Comparison of ENCODE assay signal across 8 mouse cellular contexts in the genomic region with DNA sequence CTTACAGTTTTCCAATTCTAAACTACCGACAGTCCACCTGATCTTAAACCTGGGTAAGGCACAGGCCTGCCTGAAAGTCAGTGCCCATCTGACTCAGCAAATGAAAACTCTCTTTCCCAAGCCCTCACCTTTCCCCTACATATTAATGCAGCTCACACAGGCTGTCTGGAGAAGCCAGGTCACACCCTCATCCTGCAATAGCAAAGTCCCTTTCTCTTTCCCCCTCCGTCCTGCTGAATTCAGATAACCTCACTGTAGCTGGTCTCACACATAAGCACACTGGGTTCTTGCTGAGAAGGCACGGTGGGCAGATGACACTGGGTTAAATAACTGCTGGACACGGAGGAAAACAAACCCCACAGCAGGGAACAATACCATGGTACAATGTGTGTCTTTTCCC. TPM values are rescaled to one million over a fixed set of nuclear protein-coding genes. Genes with fewer than 3 reads are reported as not detected.
DNase-seq lines count a peak whose midpoint lies in the region; ATAC-seq lines count a peak whose summit lies in the region.

No protein-coding gene starts in this region.

- ATAC-seq in hindbrain, embryonic 12.5 days (ENCODE audit: low FRiP score): no peak
- no peak for ATAC-seq in limb, embryonic 15.5 days (ENCODE audit: insufficient number of reproducible peaks, low FRiP score, low TSS enrichment, low read depth)

- no peak overlapping the region for H3K4me3 ChIP-seq in hindbrain, embryonic 12.5 days
- no peak overlapping the region for H3K4me3 ChIP-seq in limb, embryonic 15.5 days

- 0 out of 2 replicates have a peak, but pooled peaks cover 6% of the 10 kb centered on the region for H3K36me3 ChIP-seq in hindbrain, embryonic 12.5 days
- H3K36me3 ChIP-seq in limb, embryonic 15.5 days: no peaks in the 10 kb centered on the region

- no peaks in the 10 kb centered on the region for H3K27me3 ChIP-seq in hindbrain, embryonic 12.5 days
- H3K27me3 ChIP-seq in limb, embryonic 15.5 days: no peaks in the 10 kb centered on the region

- H3K4me2 ChIP-seq in hindbrain, embryonic 12.5 days (replicated peaks): peak overlapping the region; percentile 79; the same call in 1 of the 2 replicates
- H3K4me2 ChIP-seq in limb, embryonic 15.5 days: peak overlapping the region; percentile 72; the same call in 1 of the 2 replicates

- H3K27ac ChIP-seq in hindbrain, embryonic 12.5 days: no peak overlapping the region
- H3K27ac ChIP-seq in limb, embryonic 15.5 days: no peak overlapping the region

- H3K9me3 ChIP-seq in hindbrain, embryonic 12.5 days (replicated peaks): no peaks in the 10 kb centered on the region
- no peaks in the 10 kb centered on the region for H3K9me3 ChIP-seq in limb, embryonic 15.5 days

- WGBS in hindbrain, embryonic 12.5 days: 57% methylated on average over 4 of the region's 4 CpGs
- WGBS in limb, embryonic 15.5 days: 73% methylated on average over 4 of the region's 4 CpGs

- DNase-seq in urinary bladder, postnatal 14 days (ENCODE audit: low spot score): peak; percentile 49
- no peak for DNase-seq in urinary bladder, postnatal 10 days (ENCODE audit: low spot score)
- peak; percentile 52 to 53 for DNase-seq in urinary bladder, postnatal 36 days (ENCODE audit: low spot score in 2 of 2)
- DNase-seq in left cerebral cortex, adult 8-10 months (ENCODE audit: low spot score in 2 of 2): no peak
- DNase-seq in thymus, postnatal 10 days (ENCODE audit: low spot score in 2 of 2): no peak
- no peak for DNase-seq in layer of hippocampus, postnatal 10 days (ENCODE audit: low spot score in 2 of 2)

- H3K4me1 ChIP-seq in hindbrain, embryonic 12.5 days: peaks cover 18% of the 10 kb centered on the region
- H3K4me1 ChIP-seq in limb, embryonic 15.5 days: peaks cover 22% of the 10 kb centered on the region

- no peak overlapping the region for H3K9ac ChIP-seq in hindbrain, embryonic 12.5 days
- H3K9ac ChIP-seq in limb, embryonic 15.5 days: no peak overlapping the region

RNA-seq across cellular contexts. Expression of a gene that starts 1.5 kb away (rescaled TPM):
- 26.5 and 28.1 TPM in 2 replicates for polyA plus RNA-seq in hindbrain, embryonic 12.5 days (2016; fragmentation: Nextera tagmentation; extraction: Ambion mirVana)
- 29.8 and 32.3 TPM in 2 replicates for polyA plus RNA-seq in limb, embryonic 15.5 days (2015; fragmentation: Nextera tagmentation; extraction: Ambion mirVana)
- total RNA-seq in left cerebral cortex, adult 8-10 months (2022): 10 to 100 TPM in 1 of 4 experiments, 1 to 10 TPM in 3; 5.8 to 11.3 (median 8.4) TPM
- 1 to 10 TPM; 7.3 to 9.4 TPM for total RNA-seq in layer of hippocampus, postnatal 10 days (2021)

RNA-seq across cellular contexts. Expression of a gene that starts 32.3 kb away (rescaled TPM):
- 106 and 113 TPM in 2 replicates for polyA plus RNA-seq in hindbrain, embryonic 12.5 days (2016; fragmentation: Nextera tagmentation; extraction: Ambion mirVana)
- 152 and 153 TPM in 2 replicates for polyA plus RNA-seq in limb, embryonic 15.5 days (2015; fragmentation: Nextera tagmentation; extraction: Ambion mirVana)
- 10 to 100 TPM; 51.1 to 59.8 (median 55.1) TPM for total RNA-seq in left cerebral cortex, adult 8-10 months (2022)
- total RNA-seq in layer of hippocampus, postnatal 10 days (2021): 10 to 100 TPM; 65.2 to 73.8 TPM

RNA-seq across cellular contexts. Expression of a gene that starts 42.4 kb away (rescaled TPM):
- polyA plus RNA-seq in hindbrain, embryonic 12.5 days (2016; fragmentation: Nextera tagmentation; extraction: Ambion mirVana): 173 and 174 TPM in 2 replicates
- polyA plus RNA-seq in limb, embryonic 15.5 days (2015; fragmentation: Nextera tagmentation; extraction: Ambion mirVana): 145 and 174 TPM in 2 replicates
- total RNA-seq in left cerebral cortex, adult 8-10 months (2022): 10 to 100 TPM; 34.5 to 39.3 (median 36.4) TPM
- total RNA-seq in layer of hippocampus, postnatal 10 days (2021): 10 to 100 TPM; 46.5 to 51.9 TPM

RNA-seq across cellular contexts. Expression of a gene that starts 46.2 kb away (rescaled TPM):
- 0.08 TPM in 1 of 2 replicates, not detected in the other for polyA plus RNA-seq in hindbrain, embryonic 12.5 days (2016; fragmentation: Nextera tagmentation; extraction: Ambion mirVana)
- polyA plus RNA-seq in limb, embryonic 15.5 days (2015; fragmentation: Nextera tagmentation; extraction: Ambion mirVana): 0.05 and 0.10 TPM in 2 replicates
- under 1 TPM in 3 of 4 experiments, not detected in 1; 0.24 to 0.42 (median 0.27) TPM for total RNA-seq in left cerebral cortex, adult 8-10 months (2022)
- under 1 TPM; 0.14 to 0.18 TPM for total RNA-seq in layer of hippocampus, postnatal 10 days (2021)

Comparison
In these comparisons a context has a peak if more than half of its experiments do, and no peak if none do; other contexts are left out.
1. DNase-seq: peak in urinary bladder, postnatal 14 days (single experiment) and urinary bladder, postnatal 36 days (2 of 2); none in urinary bladder, postnatal 10 days (single experiment), left cerebral cortex, adult 8-10 months (0 of 2), thymus, postnatal 10 days (0 of 2) and layer of hippocampus, postnatal 10 days (0 of 2).